Mouse (Mus musculus) MEL (cell line): Measurements from ENCODE around the gene Rhpn2. TPM values are rescaled to one million over a fixed set of nuclear protein-coding genes. Genes with fewer than 3 reads are reported as not detected.

Experiments
- DNase-seq: peaks from one replicate; pipeline ENCODE4 v3.0.0; 2011; ENCODE audit warnings: low read depth, low spot score
- H3K27ac ChIP-seq: 2 replicates; pipeline ENCODE4 v1.5.1; 2012; ENCODE audit warnings: low read depth, mild to moderate bottlenecking, control low read depth, low read length, moderate library complexity; ENCODE audit not compliant: control insufficient read depth
- H3K27me3 ChIP-seq, 2 experiments: fragments of 150-350 bp in 1 of 2; sonication (generic) in 1 of 2; 2 replicates each; pipeline ENCODE4 v1.6.1; 2012; ENCODE audit warnings: low read length in 2 of 2, mild to moderate bottlenecking in 2 of 2, improper control_type of control experiment in 1 of 2, moderate library complexity in 1 of 2; ENCODE audit not compliant: insufficient read depth in 2 of 2, control insufficient read depth in 1 of 2
- H3K36me3 ChIP-seq, 2 experiments: 2 replicates each; pipeline ENCODE4 v1.6.1; 2012 to 2014; ENCODE audit warnings: low read length in 2 of 2, improper control_type of control experiment in 1 of 2, inconsistent platforms in 1 of 2, mild to moderate bottlenecking in 1 of 2; ENCODE audit not compliant: insufficient read depth in 2 of 2, control insufficient read depth in 1 of 2
- H3K4me1 ChIP-seq, 2 experiments: fragments of 150-350 bp in 1 of 2; sonication (generic) in 1 of 2; 2 replicates each; pipeline ENCODE4 v1.6.1; 2012; ENCODE audit warnings: low read length in 2 of 2, improper control_type of control experiment in 1 of 2, mild to moderate bottlenecking in 1 of 2; ENCODE audit not compliant: insufficient read depth in 2 of 2, control insufficient read depth in 1 of 2
- H3K4me3 ChIP-seq, 2 experiments: fragments of 150-350 bp in 1 of 2; sonication (generic) in 1 of 2; 2 replicates each; pipeline ENCODE4 v1.5.1; 2012; ENCODE audit warnings: low read depth in 2 of 2, low read length in 2 of 2, mild to moderate bottlenecking in 2 of 2, moderate library complexity in 2 of 2, control low read depth in 1 of 2, improper control_type of control experiment in 1 of 2; ENCODE audit not compliant: control insufficient read depth in 1 of 2, insufficient read depth in 1 of 2
- H3K79me2 ChIP-seq: 2 replicates; pipeline ENCODE4 v1.6.1; 2012; ENCODE audit warnings: mild to moderate bottlenecking, low read length, moderate library complexity; ENCODE audit not compliant: control insufficient read depth, poor library complexity, insufficient read depth
- H3K9ac ChIP-seq: 2 replicates; pipeline ENCODE4 v1.6.1; 2012; ENCODE audit warnings: low read depth, mild to moderate bottlenecking, control low read depth, low read length, moderate library complexity; ENCODE audit not compliant: control insufficient read depth, poor library complexity, severe bottlenecking
- H3K9me3 ChIP-seq: fragments of 150-350 bp; sonication (generic); replicated peaks from 2 replicates; pipeline ENCODE4 v1.6.1; 2012; ENCODE audit warnings: mild to moderate bottlenecking, low read length, improper control_type of control experiment, moderate library complexity; ENCODE audit not compliant: insufficient read depth
- BHLHE40 ChIP-seq: IDR thresholded peaks from 2 replicates; pipeline ENCODE4 v1.6.1; 2012; ENCODE audit warnings: low read depth, mild to moderate bottlenecking, inconsistent platforms, low read length, improper control_type of control experiment, borderline replicate concordance
- ELF1 ChIP-seq: IDR thresholded peaks from 2 replicates; pipeline ENCODE4 v1.6.1; 2014; ENCODE audit warnings: low read depth, mild to moderate bottlenecking, inconsistent platforms, low read length, improper control_type of control experiment, moderate library complexity
- GATA1 ChIP-seq: IDR thresholded peaks from 2 replicates; pipeline ENCODE4 v1.6.1; 2011; ENCODE audit warnings: low read depth, low read length, improper control_type of control experiment
- HCFC1 ChIP-seq: IDR thresholded peaks from 2 replicates; pipeline ENCODE4 v1.6.1; 2012; ENCODE audit warnings: low read depth, mild to moderate bottlenecking, inconsistent platforms, low read length, improper control_type of control experiment, moderate library complexity
- JUND ChIP-seq: IDR thresholded peaks from 2 replicates; pipeline ENCODE4 v1.6.1; 2011; ENCODE audit warnings: low read depth, mild to moderate bottlenecking, improper control_type of control experiment, low read length
- MAFK ChIP-seq: IDR thresholded peaks from 2 replicates; pipeline ENCODE4 v1.6.1; 2011; ENCODE audit warnings: low read depth, mild to moderate bottlenecking, low read length, improper control_type of control experiment, borderline replicate concordance
- MAX ChIP-seq: IDR thresholded peaks from 2 replicates; pipeline ENCODE4 v1.6.1; 2011; ENCODE audit warnings: low read length, improper control_type of control experiment
- MAZ ChIP-seq: IDR thresholded peaks from 2 replicates; pipeline ENCODE4 v1.6.1; 2012; ENCODE audit warnings: low read depth, mild to moderate bottlenecking, inconsistent platforms, low read length, improper control_type of control experiment
- MEF2A ChIP-seq: IDR thresholded peaks from 2 replicates; pipeline ENCODE4 v1.6.1; 2014; ENCODE audit warnings: low read depth, mild to moderate bottlenecking, inconsistent platforms, low read length, improper control_type of control experiment; ENCODE audit not compliant: poor library complexity, insufficient replicate concordance, severe bottlenecking; ENCODE audit errors: extremely low read depth
- MYB ChIP-seq: IDR thresholded peaks from 2 replicates; pipeline ENCODE4 v1.6.1; 2011; ENCODE audit warnings: mild to moderate bottlenecking, low read depth, low read length, improper control_type of control experiment
- MYC ChIP-seq: IDR thresholded peaks from 2 replicates; pipeline ENCODE4 v1.6.1; 2011; ENCODE audit warnings: low read depth, mild to moderate bottlenecking, low read length, improper control_type of control experiment, moderate library complexity
- NRF1 ChIP-seq: IDR thresholded peaks from 2 replicates; pipeline ENCODE4 v1.6.1; 2014; ENCODE audit warnings: low read depth, mild to moderate bottlenecking, inconsistent platforms, low read length, improper control_type of control experiment, moderate library complexity; ENCODE audit not compliant: poor library complexity, insufficient read depth, severe bottlenecking
- POLR2AphosphoS2 ChIP-seq: IDR thresholded peaks from 2 replicates; pipeline ENCODE4 v1.6.1; 2011; ENCODE audit warnings: low read length, improper control_type of control experiment
- RCOR1 ChIP-seq: IDR thresholded peaks from 2 replicates; pipeline ENCODE4 v1.6.1; 2012; ENCODE audit warnings: low read depth, mild to moderate bottlenecking, inconsistent platforms, low read length, improper control_type of control experiment
- SIN3A ChIP-seq: IDR thresholded peaks from 2 replicates; pipeline ENCODE4 v1.6.1; 2012; ENCODE audit warnings: low read length, improper control_type of control experiment, inconsistent platforms
- SMC3 ChIP-seq: IDR thresholded peaks from 2 replicates; pipeline ENCODE4 v1.6.1; 2011; ENCODE audit warnings: low read depth, low read length, improper control_type of control experiment
- TAL1 ChIP-seq: IDR thresholded peaks from 2 replicates; pipeline ENCODE4 v1.6.1; 2012; ENCODE audit warnings: mild to moderate bottlenecking, inconsistent platforms, low read length, moderate library complexity, mixed read lengths
- TBP ChIP-seq: IDR thresholded peaks from 2 replicates; pipeline ENCODE4 v1.8.0; 2011; ENCODE audit warnings: low read depth, low read length, improper control_type of control experiment
- TCF12 ChIP-seq: IDR thresholded peaks from 2 replicates; pipeline ENCODE4 v1.6.1; 2014; ENCODE audit warnings: low read depth, mild to moderate bottlenecking, inconsistent platforms, low read length, improper control_type of control experiment, moderate library complexity
- USF1 ChIP-seq: IDR thresholded peaks from 2 replicates; pipeline ENCODE4 v1.6.1; 2014; ENCODE audit warnings: low read depth, mild to moderate bottlenecking, inconsistent platforms, low read length, improper control_type of control experiment, moderate library complexity
- ZC3H11A ChIP-seq: IDR thresholded peaks from 2 replicates; pipeline ENCODE4 v1.6.1; 2012; ENCODE audit warnings: low read depth, mild to moderate bottlenecking, inconsistent platforms, low read length, improper control_type of control experiment
- polyA plus RNA-seq, 2 experiments: library from polyadenylated mRNA; stranded (reverse) in 1 of 2; unstranded in 1 of 2; fragments of >175 nt in 1 of 2; fragments of >200 nt in 1 of 2; gene quantifications; 2 replicates each; pipeline versions ENCODE4 v1.2.1 to v1.2.4; 2012; ENCODE audit warnings: low replicate concordance in 2 of 2, low read depth in 1 of 2; ENCODE audit not compliant: insufficient read length in 2 of 2, insufficient read depth in 1 of 2, missing spikeins in 1 of 2
- total RNA-seq: library from RNA; depleted of rRNA; stranded (reverse); fragments of 300-350 nt; gene quantifications from 2 replicates; pipeline ENCODE4 v1.2.3, GENCODE M21; 2012

Rhpn2 gene
- total and polyA plus RNA-seq, 3 experiments: 0.58 to 1.2 TPM; not detected in 1

DNA sequence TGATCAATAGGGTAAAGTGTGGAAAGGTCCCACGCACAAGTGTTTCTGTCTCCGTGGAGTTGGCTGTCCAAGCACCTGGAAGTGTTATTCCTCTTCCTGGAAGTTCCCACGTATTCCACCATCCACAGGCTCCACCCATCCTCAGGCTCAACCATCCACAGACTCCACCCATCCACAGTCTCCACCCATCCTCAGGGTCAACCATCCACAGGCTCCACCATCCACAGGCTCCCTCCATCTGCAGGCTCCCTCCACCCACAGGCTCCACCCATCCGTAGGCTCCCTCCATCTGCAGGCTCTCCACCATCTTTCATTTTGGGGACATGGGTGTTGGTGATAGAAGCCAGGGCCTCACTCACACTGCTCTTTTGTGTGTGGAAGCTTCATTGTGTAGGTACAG, 67.2 kb downstream of the Rhpn2 start:
- H3K79me2 ChIP-seq: peaks cover 8% of the 10 kb centered on the region
- no peak overlapping the region for H3K27ac ChIP-seq
- no peak overlapping the region for H3K4me3 ChIP-seq
- peaks cover 0 to 7% of the 10 kb centered on the region in 2 experiments; a peak in 1 of 4 replicates for H3K4me1 ChIP-seq
- H3K9ac ChIP-seq: no peak overlapping the region
- TF ChIP-seq MAZ: no peak
- no peak for TF ChIP-seq MEF2A
- TF ChIP-seq TAL1: no peak
- TF ChIP-seq MAX: no peak
- TF ChIP-seq POLR2AphosphoS2: no peak
- no peak for TF ChIP-seq MYC
- no peaks in the 10 kb centered on the region for H3K9me3 ChIP-seq
- peaks cover 0 to 3% of the 10 kb centered on the region in 2 experiments; a peak in 2 of 4 replicates for H3K36me3 ChIP-seq
- DNase-seq: peak; percentile 18
- no peaks in the 10 kb centered on the region for H3K27me3 ChIP-seq

DNA sequence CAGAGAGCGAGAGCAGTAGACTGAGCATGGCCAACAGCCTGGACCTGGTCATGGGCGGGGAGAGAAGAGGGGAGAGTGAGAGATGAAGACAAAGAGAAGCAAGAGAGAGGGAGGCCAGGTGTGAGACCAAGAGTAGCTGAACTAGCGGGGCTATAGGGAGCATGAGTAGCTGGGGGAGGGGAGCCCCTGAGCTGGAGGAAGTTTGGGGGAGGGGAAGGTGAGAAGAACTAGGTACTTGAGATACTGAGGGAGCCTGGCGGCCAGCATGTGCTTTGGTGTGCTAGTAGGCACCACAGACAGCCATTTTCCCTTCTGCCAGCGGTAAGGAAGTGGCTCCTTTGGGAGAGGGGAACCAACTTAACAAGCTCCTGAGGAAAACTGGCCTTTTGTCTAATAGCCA, 81.3 kb downstream of the Rhpn2 start:
- Histone ChIP-seq H3K9ac (no peak overlapping the region), H3K36me3 (no peaks in the 10 kb centered on the region; a peak in 1 of 4 replicates), H3K4me3 (no peak overlapping the region), H3K79me2 (no peaks in the 10 kb centered on the region), H3K27ac (no peak overlapping the region), H3K4me1 (no peaks in the 10 kb centered on the region), H3K27me3 (no peaks in the 10 kb centered on the region), H3K9me3 (no peaks in the 10 kb centered on the region)
- DNase-seq: no peak
- TF ChIP-seq TBP: no peak
- TF ChIP-seq ELF1: no peak
- no peak for TF ChIP-seq BHLHE40
- no peak for TF ChIP-seq MYB
- TF ChIP-seq TCF12: no peak
- TF ChIP-seq NRF1: no peak
- no peak for TF ChIP-seq ZC3H11A
- no peak for TF ChIP-seq USF1
- no peak for TF ChIP-seq TAL1
- no peak for TF ChIP-seq HCFC1
- TF ChIP-seq RCOR1: no peak
- TF ChIP-seq SMC3: no peak
- no peak for TF ChIP-seq GATA1
- TF ChIP-seq JUND: no peak
- TF ChIP-seq MAZ: no peak
- TF ChIP-seq SIN3A: no peak
- TF ChIP-seq MAFK: no peak
- TF ChIP-seq, all 39 proteins: peak for 0
